Mouse (Mus musculus) pancreas, adult 10 weeks (tissue): ENCODE data around the gene Mab21l1. TPM values are rescaled to one million over a fixed set of nuclear protein-coding genes. Genes with fewer than 3 reads are reported as not detected.

Experiments used
- polyA plus RNA-seq: library from polyadenylated mRNA; stranded (reverse); fragments of 350-450 nt; fragmentation: Illumina TruSeq; extraction: RNeasy Lipid Tissue Mini Kit (QIAGEN cat#74804); gene quantifications from one replicate; pipeline ENCODE4 v1.2.3, GENCODE M21; 2015; ENCODE audit warnings: low read depth, low replicate concordance; ENCODE audit not compliant: insufficient read depth

Mab21l1 gene
- not detected for polyA plus RNA-seq

DNA sequence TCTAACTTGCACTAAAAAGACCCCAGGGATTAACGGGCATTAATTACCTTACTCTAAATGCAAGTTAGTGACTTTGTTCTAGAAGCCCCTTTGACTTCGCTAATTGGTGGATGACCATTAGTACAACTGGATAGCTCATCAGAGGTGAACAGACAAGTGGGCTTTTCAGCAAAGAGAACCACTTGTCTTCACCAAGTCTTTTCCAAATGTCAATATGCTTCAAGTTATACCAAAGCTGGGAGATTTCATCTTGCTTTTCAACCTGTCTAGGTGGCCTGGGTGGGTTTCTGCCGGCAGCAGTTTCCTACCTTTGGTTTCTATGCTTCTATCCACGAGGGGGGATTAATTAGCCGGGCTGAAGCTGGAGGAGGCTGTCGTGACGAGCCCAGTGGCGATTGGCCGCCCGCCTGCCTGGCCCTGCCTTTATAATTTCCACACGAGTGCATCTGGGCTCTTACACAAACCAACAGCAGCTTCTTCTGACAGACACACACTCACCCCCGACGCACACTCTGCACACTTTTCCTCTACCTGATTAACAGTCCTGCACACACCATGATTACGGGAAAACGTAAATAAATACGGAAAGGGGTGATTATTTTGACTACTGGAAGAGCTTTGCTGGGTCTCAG, at the start of gene Mab21l1:
TSS of gene Mab21l1 (plus strand) at position 455 of the 632 bp plus-strand sequence.

